Mouse (Mus musculus): ENCODE data around the gene Zfp119b. TPM values are rescaled to one million over a fixed set of nuclear protein-coding genes. Genes with fewer than 3 reads are reported as not detected.

Zfp119b gene
- polyA plus RNA-seq, 1 experiment = 0.69 TPM

- Histone ChIP-seq H3K4me3 (ENCODE audit: insufficient read depth, low read depth, low read length) (peak overlapping the region; percentile 61; the same call in 1 of the 2 replicates), H3K27me3 (replicated peaks; ENCODE audit: control insufficient read depth, insufficient read depth, low read length) (no peaks in the 10 kb centered on the region), H3K4me1 (ENCODE audit: control insufficient read depth, insufficient read depth, low read length) (peaks cover 7% of the 10 kb centered on the region; the same call in 1 of the 2 replicates), H3K36me3 (ENCODE audit: control insufficient read depth, insufficient read depth, low read length) (no peaks in the 10 kb centered on the region), H3K27ac (ENCODE audit: insufficient read depth, low read depth, low read length) (no peak overlapping the region)
- 51% methylated on average over 22 of the region's 22 CpGs for WGBS
- DNase-seq = no peak
- TF ChIP-seq CTCF (conservative IDR thresholded peaks at IDR 0.05; ENCODE audit: insufficient read depth, insufficient read length, low read depth, low read length) (no peak), POLR2A (IDR thresholded peaks at IDR 0.05; ENCODE audit: low read depth, low read length) (no peak)
These were observed 22.2 kb upstream of the Zfp119b start for GRCm38 (mm10) chr17:55971453-55971852.

GRCm38 (mm10) chr17:55969966-55970891, 20.9 kb upstream of the Zfp119b start, which contains the start of gene Shd:
Gene Shd (plus strand): TSS chr17:55970467.
- no peaks in the 10 kb centered on the region for H3K27me3 ChIP-seq (replicated peaks; ENCODE audit: control insufficient read depth, insufficient read depth, low read length)
- TF ChIP-seq CTCF (conservative IDR thresholded peaks at IDR 0.05; ENCODE audit: insufficient read depth, insufficient read length, low read depth, low read length) = no peak
- TF ChIP-seq POLR2A (IDR thresholded peaks at IDR 0.05; ENCODE audit: low read depth, low read length) = no peak
- peaks cover 7% of the 10 kb centered on the region; the same call in 1 of the 2 replicates for H3K4me1 ChIP-seq (ENCODE audit: control insufficient read depth, insufficient read depth, low read length)
- peak within 1 kb of the TSS; percentile 37 for H3K27ac ChIP-seq (ENCODE audit: insufficient read depth, low read depth, low read length)
- DNase-seq = no peak
- H3K4me3 ChIP-seq (ENCODE audit: insufficient read depth, low read depth, low read length) = peak within 1 kb of the TSS; percentile 61
- whole genome bisulfite sequencing = 10% methylated on average over 55 of the region's 55 CpGs
- no peaks in the 10 kb centered on the region for H3K36me3 ChIP-seq (ENCODE audit: control insufficient read depth, insufficient read depth, low read length)

DNA sequence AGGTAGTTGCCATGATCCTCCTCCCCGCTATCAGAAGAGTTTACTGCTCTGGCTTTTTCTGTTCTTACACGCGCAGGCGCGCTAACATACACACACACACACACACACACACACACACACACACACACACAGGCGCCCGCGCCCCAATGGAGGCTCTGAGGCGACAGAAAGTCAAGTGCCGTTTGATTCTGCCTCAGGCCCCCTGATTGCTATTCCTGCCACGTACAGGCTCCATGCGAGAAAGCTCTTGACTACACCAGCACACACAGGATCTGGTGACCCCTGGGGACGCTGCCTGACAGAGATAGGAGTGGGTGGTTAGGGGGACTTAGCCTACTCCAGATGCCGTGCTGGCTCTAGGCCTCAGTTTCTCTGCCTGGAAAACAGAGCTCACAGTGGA, 20.3 kb upstream of the Zfp119b start:
- H3K27me3 ChIP-seq (replicated peaks; ENCODE audit: control insufficient read depth, insufficient read depth, low read length) = no peaks in the 10 kb centered on the region
- TF ChIP-seq POLR2A (IDR thresholded peaks at IDR 0.05; ENCODE audit: low read depth, low read length) (no peak), CTCF (conservative IDR thresholded peaks at IDR 0.05; ENCODE audit: insufficient read depth, insufficient read length, low read depth, low read length) (no peak)
- peaks cover 7% of the 10 kb centered on the region; the same call in 1 of the 2 replicates for H3K4me1 ChIP-seq (ENCODE audit: control insufficient read depth, insufficient read depth, low read length)
- peak overlapping the region; percentile 37 for H3K27ac ChIP-seq (ENCODE audit: insufficient read depth, low read depth, low read length)
- 49% methylated on average over 14 of the region's 14 CpGs for WGBS
- H3K4me3 ChIP-seq (ENCODE audit: insufficient read depth, low read depth, low read length) = peak overlapping the region; percentile 61; the same call in 1 of the 2 replicates
- peak; percentile 63 for DNase-seq
- no peaks in the 10 kb centered on the region for H3K36me3 ChIP-seq (ENCODE audit: control insufficient read depth, insufficient read depth, low read length)

GRCm38 (mm10) chr17:55968210-55968609, 18.9 kb upstream of the Zfp119b start:
- WGBS = 60% methylated on average over 7 of the region's 7 CpGs
- TF ChIP-seq CTCF (conservative IDR thresholded peaks at IDR 0.05; ENCODE audit: insufficient read depth, insufficient read length, low read depth, low read length) (no peak), POLR2A (IDR thresholded peaks at IDR 0.05; ENCODE audit: low read depth, low read length) (no peak)
- DNase-seq = peak; percentile 60
- no peak overlapping the region for H3K27ac ChIP-seq (ENCODE audit: insufficient read depth, low read depth, low read length)
- no peaks in the 10 kb centered on the region for H3K36me3 ChIP-seq (ENCODE audit: control insufficient read depth, insufficient read depth, low read length)
- H3K4me3 ChIP-seq (ENCODE audit: insufficient read depth, low read depth, low read length) = no peak overlapping the region
- H3K4me1 ChIP-seq (ENCODE audit: control insufficient read depth, insufficient read depth, low read length) = peaks cover 7% of the 10 kb centered on the region; the same call in 1 of the 2 replicates
- H3K27me3 ChIP-seq (replicated peaks; ENCODE audit: control insufficient read depth, insufficient read depth, low read length) = no peaks in the 10 kb centered on the region

DNA sequence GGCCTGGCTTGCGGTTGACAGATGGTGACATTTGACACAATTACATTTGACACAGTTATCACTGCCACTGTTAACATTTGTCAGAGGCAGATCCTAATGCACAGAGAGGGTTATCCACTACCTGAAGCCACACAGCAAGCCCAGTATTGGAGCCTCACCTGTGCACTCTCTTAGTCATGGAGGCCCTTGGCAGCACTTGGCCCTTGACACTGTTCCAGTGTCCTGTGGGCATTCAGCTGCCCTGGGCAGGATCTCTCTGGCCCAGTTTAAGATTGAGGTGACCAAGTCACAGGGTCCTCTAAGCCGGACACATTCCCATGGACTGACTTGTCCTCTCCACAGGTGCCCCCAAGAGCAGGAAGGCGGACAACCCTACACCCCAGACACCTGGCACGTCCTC, 17.9 kb upstream of the Zfp119b start:
- TF ChIP-seq POLR2A (IDR thresholded peaks at IDR 0.05; ENCODE audit: low read depth, low read length) = no peak
- 87% methylated on average over 4 of the region's 4 CpGs for WGBS
- Histone ChIP-seq H3K27me3 (replicated peaks; ENCODE audit: control insufficient read depth, insufficient read depth, low read length) (no peaks in the 10 kb centered on the region), H3K36me3 (ENCODE audit: control insufficient read depth, insufficient read depth, low read length) (no peaks in the 10 kb centered on the region), H3K4me1 (ENCODE audit: control insufficient read depth, insufficient read depth, low read length) (peaks cover 7% of the 10 kb centered on the region; the same call in 1 of the 2 replicates), H3K27ac (ENCODE audit: insufficient read depth, low read depth, low read length) (no peak overlapping the region), H3K4me3 (ENCODE audit: insufficient read depth, low read depth, low read length) (no peak overlapping the region)
- no peak for DNase-seq

DNA sequence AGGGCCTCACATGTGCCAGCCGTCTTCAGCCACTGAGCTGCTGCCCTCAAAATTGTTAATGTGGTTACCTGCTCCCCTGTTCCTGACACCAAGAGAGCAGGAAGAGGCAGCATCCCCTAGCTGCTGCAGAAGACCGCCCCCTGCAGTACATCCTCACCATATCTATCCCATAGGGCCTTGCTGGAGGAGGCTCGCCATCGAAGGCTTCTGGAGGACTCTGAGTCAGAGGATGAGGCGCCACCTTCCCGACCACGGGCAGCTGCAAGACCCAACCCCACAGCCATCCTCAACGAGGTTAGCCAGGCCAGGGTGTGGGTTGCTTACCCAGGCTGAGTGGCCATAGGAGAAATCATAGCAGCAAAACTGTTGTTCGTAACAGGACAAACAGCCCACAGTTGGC, 15.7 kb upstream of the Zfp119b start:
- H3K36me3 ChIP-seq (ENCODE audit: control insufficient read depth, insufficient read depth, low read length) = no peaks in the 10 kb centered on the region
- 75% methylated on average over 9 of the region's 9 CpGs for WGBS
- no peaks in the 10 kb centered on the region for H3K27me3 ChIP-seq (replicated peaks; ENCODE audit: control insufficient read depth, insufficient read depth, low read length)
- H3K4me1 ChIP-seq (ENCODE audit: control insufficient read depth, insufficient read depth, low read length) = peaks cover 6% of the 10 kb centered on the region; the same call in 1 of the 2 replicates
- TF ChIP-seq POLR2A (IDR thresholded peaks at IDR 0.05; ENCODE audit: low read depth, low read length) = no peak
- no peak for TF ChIP-seq CTCF (conservative IDR thresholded peaks at IDR 0.05; ENCODE audit: insufficient read depth, insufficient read length, low read depth, low read length)
- H3K27ac ChIP-seq (ENCODE audit: insufficient read depth, low read depth, low read length) = no peak overlapping the region
- no peak overlapping the region for H3K4me3 ChIP-seq (ENCODE audit: insufficient read depth, low read depth, low read length)
- no peak for DNase-seq

DNA sequence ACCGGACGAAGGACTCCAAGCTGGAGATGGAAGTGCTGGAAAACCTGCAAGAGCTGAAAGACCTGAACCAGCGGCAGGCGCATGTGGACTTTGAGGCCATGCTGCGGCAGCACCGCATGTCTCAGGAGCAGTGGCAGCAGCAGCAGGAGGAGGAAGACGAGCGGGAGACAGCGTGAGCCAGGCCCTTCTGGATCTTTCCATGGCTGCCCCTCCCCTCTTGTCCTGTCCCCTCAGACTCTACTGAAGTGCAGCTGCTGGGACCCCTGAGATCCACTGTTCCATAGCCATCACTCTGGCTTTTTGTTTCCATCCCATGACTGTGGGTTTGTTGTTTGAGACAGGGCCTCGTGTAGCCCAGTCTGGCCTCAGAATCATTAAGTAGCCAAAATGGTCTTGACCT, 15.2 kb upstream of the Zfp119b start:
- no peak for DNase-seq
- Histone ChIP-seq H3K27me3 (replicated peaks; ENCODE audit: control insufficient read depth, insufficient read depth, low read length) (no peaks in the 10 kb centered on the region), H3K27ac (ENCODE audit: insufficient read depth, low read depth, low read length) (no peak overlapping the region), H3K4me3 (ENCODE audit: insufficient read depth, low read depth, low read length) (no peak overlapping the region), H3K36me3 (ENCODE audit: control insufficient read depth, insufficient read depth, low read length) (no peaks in the 10 kb centered on the region), H3K4me1 (ENCODE audit: control insufficient read depth, insufficient read depth, low read length) (peaks cover 6% of the 10 kb centered on the region; the same call in 1 of the 2 replicates)
- WGBS = 86% methylated on average over 10 of the region's 10 CpGs
- no peak for TF ChIP-seq CTCF (conservative IDR thresholded peaks at IDR 0.05; ENCODE audit: insufficient read depth, insufficient read length, low read depth, low read length)
- TF ChIP-seq POLR2A (IDR thresholded peaks at IDR 0.05; ENCODE audit: low read depth, low read length) = no peak
